Mouse (Mus musculus) lung, postnatal 0 days (tissue): ENCODE data around the gene Mef2d. TPM values are rescaled to one million over a fixed set of nuclear protein-coding genes. Genes with fewer than 3 reads are reported as not detected.

ENCODE experiments used
- ATAC-seq: fragments of 200-750 bp; cut with Nextera tagmentation; 2 replicates; pipeline ENCODE4 v1.8.0; 2017; ENCODE audit warnings: moderate library complexity
- DNase-seq: peaks from one replicate; pipeline ENCODE4 v3.0.0-alpha.2; 2016; ENCODE audit warnings: low spot score
- H3K27ac ChIP-seq: fragments of 300-500 bp; sonication (generic); 2 replicates; pipeline ENCODE4 v1.5.1; 2014; ENCODE audit warnings: antibody characterized with exemption, mild to moderate bottlenecking, low read length, mixed read lengths
- H3K27me3 ChIP-seq: fragments of 300-500 bp; sonication (generic); replicated peaks from 2 replicates; pipeline ENCODE4 v1.6.1; 2014; ENCODE audit warnings: low read length, mixed read lengths; ENCODE audit not compliant: insufficient read depth
- H3K36me3 ChIP-seq: fragments of 300-500 bp; sonication (generic); 2 replicates; pipeline ENCODE4 v1.6.1; 2014; ENCODE audit warnings: low read length, mixed read lengths; ENCODE audit not compliant: insufficient read depth
- H3K4me1 ChIP-seq: fragments of 300-500 bp; sonication (generic); 2 replicates; pipeline ENCODE4 v1.6.1; 2014; ENCODE audit warnings: antibody characterized with exemption, low read depth, low read length, mixed read lengths; ENCODE audit not compliant: insufficient read depth
- H3K4me2 ChIP-seq: fragments of 300-500 bp; sonication (generic); replicated peaks from 2 replicates; pipeline ENCODE4 v1.6.1; 2014; ENCODE audit warnings: low read depth, mild to moderate bottlenecking, low read length, moderate library complexity, mixed read lengths
- H3K4me3 ChIP-seq: fragments of 300-500 bp; sonication (generic); 2 replicates; pipeline ENCODE4 v1.5.1; 2014; ENCODE audit warnings: low read depth, low read length
- H3K9ac ChIP-seq: fragments of 300-500 bp; sonication (generic); replicated peaks from 2 replicates; pipeline ENCODE4 v1.6.1; 2014; ENCODE audit warnings: low read depth, mild to moderate bottlenecking
- H3K9me3 ChIP-seq: fragments of 300-500 bp; sonication (generic); 2 replicates; pipeline ENCODE4 v1.6.1; 2016; ENCODE audit warnings: low read length, mixed read lengths
- CTCF ChIP-seq: IDR thresholded peaks from 2 replicates; pipeline ENCODE4 v1.5.1; 2016; ENCODE audit warnings: antibody characterized with exemption, mild to moderate bottlenecking
- EP300 ChIP-seq: IDR thresholded peaks from 2 replicates; pipeline ENCODE4 v1.6.1; 2016; ENCODE audit warnings: antibody characterized with exemption, mild to moderate bottlenecking, control low read depth
- WGBS: fragments of 180-500 bp; shearing (Covaris S2); extraction: QIAGEN DNeasy Blood & Tissue Kit; methylation state at CpG from one replicate; pipeline ENCODE4 v1.1.7; 2014; 5-methylcytosine and 5-hydroxymethylcytosine counted together
- polyA plus RNA-seq: library from polyadenylated mRNA; unstranded; fragments of >200 nt; fragmentation: Nextera tagmentation; extraction: Ambion mirVana; gene quantifications from 2 replicates; pipeline ENCODE4 v1.2.1, GENCODE M21; 2015

The Mef2d gene
- polyA plus RNA-seq, 1 experiment from 2014 or later: 15.4 TPM

GRCm38 (mm10) chr3:88133187-88133771, 8.9 kb upstream of the Mef2d start:
- no peaks in the 10 kb centered on the region for H3K27me3 ChIP-seq
- ATAC-seq: peak; percentile 4; the same call in 1 of the 2 replicates
- H3K9me3 ChIP-seq: no peaks in the 10 kb centered on the region
- H3K4me1 ChIP-seq: peaks cover 9% of the 10 kb centered on the region; the same call in 1 of the 2 replicates
- H3K27ac ChIP-seq: 0 out of 2 replicates have a peak overlapping the region, but pooled peaks have one; percentile 28
- TF ChIP-seq EP300 (no peak), CTCF (peak; percentile 19)
- no peak overlapping the region for H3K4me2 ChIP-seq
- no peak overlapping the region for H3K4me3 ChIP-seq
- H3K9ac ChIP-seq: no peak overlapping the region
- H3K36me3 ChIP-seq: no peaks in the 10 kb centered on the region
- DNase-seq: peak; percentile 34
- WGBS: 31% methylated on average over 4 of the region's 4 CpGs

GRCm38 (mm10) chr3:88136346-88136745, 5.8 kb upstream of the Mef2d start:
- no peak for ATAC-seq
- H3K4me1 ChIP-seq: peaks cover 29% of the 10 kb centered on the region; the same call in 1 of the 2 replicates

DNA sequence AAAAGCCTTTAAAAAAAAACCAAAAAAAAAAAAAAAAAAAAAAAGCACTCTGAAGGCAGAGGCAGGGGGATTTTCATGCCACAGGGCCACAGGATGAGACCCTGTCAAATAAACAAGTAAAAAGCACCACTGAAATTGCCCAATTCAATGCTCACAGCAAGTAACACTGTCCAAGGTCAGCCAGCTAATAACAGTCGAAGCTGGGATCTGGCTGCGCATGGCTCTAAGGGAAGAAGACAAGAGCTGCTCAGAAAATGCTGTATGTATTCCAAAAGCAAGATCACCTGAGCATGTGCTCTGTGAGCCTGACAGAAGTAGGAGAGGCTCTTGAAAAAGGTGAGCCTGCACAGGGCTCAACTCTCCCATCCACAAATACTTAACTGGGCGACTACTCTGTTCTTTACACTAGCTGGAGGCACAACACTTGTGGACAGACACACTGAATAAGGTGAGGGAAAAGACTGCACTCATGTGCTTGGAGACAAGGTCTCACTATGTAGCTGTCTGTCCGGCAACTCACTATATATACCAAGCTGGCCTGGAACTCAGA, 5.2 kb upstream of the Mef2d start:
- Histone ChIP-seq H3K27ac (peak overlapping the region; percentile 99), H3K4me2 (peak overlapping the region; percentile 77; the same call in 1 of the 2 replicates), H3K4me3 (no peak overlapping the region), H3K9me3 (no peaks in the 10 kb centered on the region), H3K9ac (no peak overlapping the region), H3K4me1 (peaks cover 29% of the 10 kb centered on the region; the same call in 1 of the 2 replicates), H3K36me3 (no peaks in the 10 kb centered on the region), H3K27me3 (no peaks in the 10 kb centered on the region)
- ATAC-seq (no peak), DNase-seq (peak; percentile 52)
- 58% methylated on average over 4 of the region's 4 CpGs for WGBS
- TF ChIP-seq EP300: no peak

More at GRCm38 (mm10) chr3:88136346-88136745, 5.8 kb upstream of the Mef2d start:
- no peak for DNase-seq
- H3K9ac ChIP-seq: no peak overlapping the region
- H3K4me2 ChIP-seq: no peak overlapping the region
- H3K27me3 ChIP-seq: no peaks in the 10 kb centered on the region
- no peaks in the 10 kb centered on the region for H3K36me3 ChIP-seq
- no peak overlapping the region for H3K27ac ChIP-seq
- H3K9me3 ChIP-seq: no peaks in the 10 kb centered on the region
- WGBS: 83% methylated on average over 9 of the region's 9 CpGs
- TF ChIP-seq EP300 (no peak), CTCF (no peak)
- H3K4me3 ChIP-seq: no peak overlapping the region

DNA sequence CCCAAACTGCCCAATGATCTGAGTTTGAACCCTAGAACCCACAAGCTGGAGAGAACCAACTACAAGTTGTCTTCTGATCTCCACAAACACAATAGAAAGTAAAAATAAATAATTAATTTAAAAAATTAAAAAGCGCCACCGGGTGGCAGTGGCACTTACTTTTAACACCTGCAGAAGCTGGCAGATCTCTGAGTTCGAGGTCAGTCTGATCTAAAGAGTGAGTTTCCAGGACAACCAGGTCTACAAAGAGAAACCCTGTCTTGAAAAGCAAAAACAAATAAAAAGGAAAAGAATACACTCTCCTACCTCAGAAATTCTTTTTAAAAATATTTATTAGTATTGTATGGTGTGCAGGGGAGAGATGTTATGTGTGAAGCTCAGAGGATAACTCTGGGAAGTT, 4.4 kb upstream of the Mef2d start:
- H3K4me2 ChIP-seq: peak overlapping the region; percentile 77
- H3K4me1 ChIP-seq: peaks cover 29% of the 10 kb centered on the region; the same call in 1 of the 2 replicates
- no peaks in the 10 kb centered on the region for H3K27me3 ChIP-seq
- H3K27ac ChIP-seq: peak overlapping the region; percentile 99
- peak overlapping the region; percentile 47 for H3K4me3 ChIP-seq
- ATAC-seq: no peak
- WGBS: 3% methylated on average over 3 of the region's 3 CpGs
- no peak overlapping the region for H3K9ac ChIP-seq
- no peak; the same call in none of the 2 replicates for TF ChIP-seq CTCF
- no peak for TF ChIP-seq EP300
- DNase-seq: peak; percentile 65
- H3K36me3 ChIP-seq: no peaks in the 10 kb centered on the region
- no peaks in the 10 kb centered on the region for H3K9me3 ChIP-seq

GRCm38 (mm10) chr3:88138336-88139242, 3.6 kb upstream of the Mef2d start:
- H3K9me3 ChIP-seq: no peaks in the 10 kb centered on the region
- peak overlapping the region; percentile 46 for H3K9ac ChIP-seq
- peaks cover 29% of the 10 kb centered on the region; the same call in 1 of the 2 replicates for H3K4me1 ChIP-seq
- peak; percentile 64 for ATAC-seq
- H3K36me3 ChIP-seq: no peaks in the 10 kb centered on the region
- WGBS: under 1% methylated on average over 32 of the region's 32 CpGs
- peak overlapping the region; percentile 77 for H3K4me2 ChIP-seq
- no peaks in the 10 kb centered on the region for H3K27me3 ChIP-seq
- H3K27ac ChIP-seq: peak overlapping the region; percentile 99
- TF ChIP-seq CTCF: no peak
- TF ChIP-seq EP300: peak; percentile 99
- peak; percentile 99 for DNase-seq
- H3K4me3 ChIP-seq: peak overlapping the region; percentile 47
